Mouse (Mus musculus) layer of hippocampus, postnatal 10 days (tissue): ENCODE data around the gene Maz. TPM values are rescaled to one million over a fixed set of nuclear protein-coding genes. Genes with fewer than 3 reads are reported as not detected.
A peak's percentile ranks its signal among the peaks of the same experiment; 100 is the strongest.

ENCODE experiments used
- DNase-seq, 2 experiments: peaks; one replicate each; pipeline ENCODE4 v3.0.0; 2021; ENCODE audit warnings: low spot score in 2 of 2
- long read RNA-seq: library from polyadenylated mRNA; stranded (forward); transcript quantifications from one replicate; pipeline ENCODE4 v2.0.0, GENCODE M21; 2023
- total RNA-seq, 2 experiments: library from RNA; stranded (reverse); gene quantifications; 2 replicates each; pipeline ENCODE4 v1.2.3; 2021

Maz gene
- 100 to 1,000 TPM; 283 to 292 TPM for total RNA-seq
- long read RNA-seq, transcript Maz-204 (6 exons, 2,282 nt), result minor isoform, 5 of 167 reads
- long read RNA-seq, transcript Maz-203 (6 exons, 2,650 nt), result minor isoform, 8 of 167 reads
- long read RNA-seq, transcript Maz-201 (5 exons, 2,347 nt), result major isoform, 80 of 167 reads
- long read RNA-seq, partial matches to known transcripts, result 20 of 167 reads
- long read RNA-seq, other reads (novel, unspliced or antisense), result 52 of 167 reads

GRCm38 (mm10) chr7:127026984-127027726 is at the start of gene Maz:
TSS of gene Maz (minus strand) at chr7:127027037.
- DNase-seq, result peak; percentile 99

DNA sequence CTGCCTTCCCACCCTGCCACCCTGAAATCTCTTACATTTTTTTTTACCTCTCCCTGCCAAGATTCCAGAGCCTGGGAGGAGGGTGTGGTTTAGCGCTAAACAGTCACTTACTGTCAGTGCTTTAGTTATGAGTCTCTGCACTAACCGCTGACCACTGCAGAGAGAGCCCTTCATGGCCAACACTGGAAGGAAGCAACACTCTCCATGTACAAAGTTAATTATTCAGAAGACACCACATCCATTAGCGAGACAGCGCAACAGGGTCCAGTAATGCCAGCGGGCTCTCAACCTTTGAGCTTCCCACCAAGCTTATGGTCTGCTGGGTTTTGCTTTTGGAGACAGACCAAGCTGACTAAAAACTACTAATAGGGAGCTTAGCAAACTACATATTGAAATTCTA is 49.4 kb upstream of the Maz start:
- DNase-seq, result no peak

GRCm38 (mm10) chr7:127073221-127073620 is 46.4 kb upstream of the Maz start:
- no peak for DNase-seq

- no peak for DNase-seq
These were observed 44.1 kb upstream of the Maz start for GRCm38 (mm10) chr7:127070871-127071413.

- no peak for DNase-seq
These were observed 39.5 kb upstream of the Maz start for GRCm38 (mm10) chr7:127066317-127066716.

- DNase-seq, result no peak
These were observed 38.7 kb upstream of the Maz start for GRCm38 (mm10) chr7:127065538-127065937.

DNA sequence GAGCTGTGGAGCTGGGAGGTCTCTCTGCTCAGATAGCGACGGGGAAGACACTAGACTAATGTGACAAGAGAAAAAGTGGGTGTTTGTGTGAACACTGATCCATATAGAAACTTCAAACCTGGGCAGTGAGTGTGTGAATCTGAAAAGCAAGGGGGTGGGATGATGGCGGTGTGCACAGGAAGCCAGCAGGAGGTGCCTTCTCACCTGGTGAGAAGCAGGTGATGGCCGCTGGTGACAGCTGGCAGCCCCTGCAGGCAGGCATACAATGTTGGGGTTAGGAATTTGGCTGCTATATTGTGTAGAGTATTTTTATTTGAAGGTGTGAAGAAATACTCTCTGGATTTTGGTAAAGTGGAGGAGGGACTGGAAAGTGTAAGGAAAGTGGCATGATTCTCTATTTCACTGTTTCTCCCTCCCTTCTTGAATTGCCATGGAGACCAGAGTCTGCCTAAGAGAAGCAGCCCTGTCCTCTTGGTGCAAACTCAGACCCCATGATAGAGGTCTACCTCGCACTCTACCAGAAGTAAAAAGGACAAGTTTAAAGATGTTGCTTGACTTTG is 28.3 kb upstream of the Maz start:
- no peak for DNase-seq

DNA sequence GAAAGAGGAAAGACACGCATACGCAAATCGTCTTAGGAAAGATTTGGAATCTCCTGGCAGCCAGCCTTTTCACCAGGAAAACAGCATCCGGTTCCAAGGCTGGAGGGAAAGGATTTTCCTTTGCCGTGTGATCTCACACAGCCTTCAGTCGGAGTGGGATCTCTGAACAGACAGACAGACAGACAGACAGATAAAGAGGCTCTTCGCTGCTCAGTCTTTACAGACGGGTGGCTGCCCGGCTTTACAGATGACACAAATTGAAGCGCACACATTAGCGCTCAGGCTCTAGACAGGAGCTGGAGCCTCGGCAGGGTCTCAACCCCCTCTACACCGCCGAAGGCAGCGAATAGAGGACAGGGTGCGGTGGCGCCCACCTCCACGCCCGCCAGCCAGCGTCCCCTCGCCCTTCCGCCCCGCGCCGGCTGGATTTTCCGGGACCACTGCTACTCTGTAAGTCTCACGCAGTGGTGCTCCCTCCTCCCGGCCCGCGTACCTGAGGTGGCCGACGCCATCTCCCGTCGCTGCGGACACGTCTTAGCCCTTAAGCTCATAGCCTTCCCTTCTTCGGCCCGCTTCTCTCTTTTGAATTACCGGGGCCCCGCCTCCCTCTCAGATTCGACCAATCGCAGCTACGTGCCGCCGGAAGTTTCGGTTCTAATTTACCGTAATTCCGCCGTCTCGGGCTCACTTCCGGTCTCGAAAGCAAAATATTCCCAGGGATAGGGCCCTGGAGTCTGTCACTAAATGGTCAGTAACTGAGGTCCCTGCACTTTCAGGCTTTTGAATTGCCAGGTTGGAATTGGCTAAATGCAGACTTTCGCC is 15.2 kb upstream of the Maz start, which contains the start of gene Kif22:
Gene Kif22, minus strand, starts transcription at position 621 of the 822 bp plus-strand sequence.
- peak; percentile 91 to 92 for DNase-seq

DNA sequence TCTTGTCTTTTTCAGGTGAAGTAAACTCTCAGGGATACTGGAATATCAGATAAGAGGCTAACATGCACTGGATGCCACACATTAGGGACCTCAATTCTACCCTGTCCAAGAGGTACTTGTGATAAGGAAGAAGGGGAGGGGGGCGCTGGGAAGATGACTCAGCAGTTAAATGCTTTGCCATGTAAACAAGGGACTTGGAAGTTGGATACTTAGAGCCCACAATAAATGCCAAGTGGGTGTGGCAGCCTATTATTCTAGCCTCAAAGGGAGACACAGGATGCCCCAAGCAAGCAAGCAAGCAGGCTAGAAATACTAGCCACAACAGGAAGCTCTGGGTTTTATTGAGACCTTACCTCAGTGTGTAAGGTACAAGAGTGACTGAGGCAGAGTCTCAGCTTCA is 4.4 kb upstream of the Maz start:
- no peak for DNase-seq

- DNase-seq, result no peak
These were observed 3.3 kb upstream of the Maz start for GRCm38 (mm10) chr7:127030172-127030571.

- DNase-seq, result no peak
These were observed 1.0 kb upstream of the Maz start for GRCm38 (mm10) chr7:127027885-127028284.

DNA sequence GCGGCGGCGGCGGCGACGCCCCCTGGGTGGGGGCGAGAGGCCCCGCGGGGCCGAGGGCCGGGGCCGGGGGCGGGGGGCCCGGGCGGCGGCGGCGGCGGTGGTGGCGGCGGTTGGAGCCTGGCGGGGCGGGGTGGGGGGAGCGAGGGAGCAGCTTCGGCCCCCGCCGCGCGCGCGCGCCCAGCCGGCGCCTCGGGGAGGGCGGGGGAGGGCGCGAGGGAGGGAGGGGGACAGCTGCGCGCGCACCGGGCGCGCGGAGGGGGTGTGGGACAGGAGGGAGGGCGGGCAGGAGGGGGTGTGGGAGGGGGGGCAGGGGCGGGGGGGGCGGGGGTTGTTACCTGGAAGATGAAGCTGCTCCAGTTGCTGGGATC is 237 bp downstream of the Maz start:
- peak in 1 of 2 experiments; percentile 81 for DNase-seq

- DNase-seq, result peak; percentile 63 to 77
These were observed 656 bp downstream of the Maz start for GRCm38 (mm10) chr7:127026161-127026600.

DNA sequence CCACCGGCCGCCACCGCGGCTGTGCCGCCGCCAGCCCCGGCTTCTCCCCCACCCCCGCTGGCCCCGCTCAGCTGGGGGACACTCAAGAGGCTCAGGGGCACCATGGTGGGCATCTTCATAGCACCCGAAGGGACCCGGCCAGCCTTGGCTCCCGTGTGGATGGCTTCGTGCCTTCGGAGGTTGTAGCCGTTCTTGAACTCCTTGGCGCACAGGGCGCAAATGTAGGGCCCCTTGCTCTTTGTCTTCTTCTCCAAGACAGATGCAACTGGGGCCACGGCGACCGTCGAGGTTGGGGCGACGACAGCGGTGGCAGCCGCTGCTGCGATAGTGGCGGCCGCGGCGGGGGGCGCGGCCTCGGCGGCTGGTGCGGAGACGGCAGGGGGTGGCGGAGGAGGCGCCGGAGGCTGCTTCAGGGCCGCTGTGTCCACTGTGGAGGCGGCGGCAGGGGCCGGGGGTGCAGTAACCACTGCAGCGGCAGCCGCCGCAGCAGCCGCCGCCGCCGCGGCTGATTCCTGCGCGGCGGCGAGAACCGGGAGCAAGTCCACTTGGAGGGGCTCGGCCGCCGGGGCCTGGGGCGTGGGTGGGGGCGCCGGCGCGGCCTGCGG is 1.2 kb downstream of the Maz start:
- DNase-seq, result no peak

- DNase-seq, result peak; percentile 77 to 83
These were observed 1.9 kb downstream of the Maz start for GRCm38 (mm10) chr7:127024755-127025555.

DNA sequence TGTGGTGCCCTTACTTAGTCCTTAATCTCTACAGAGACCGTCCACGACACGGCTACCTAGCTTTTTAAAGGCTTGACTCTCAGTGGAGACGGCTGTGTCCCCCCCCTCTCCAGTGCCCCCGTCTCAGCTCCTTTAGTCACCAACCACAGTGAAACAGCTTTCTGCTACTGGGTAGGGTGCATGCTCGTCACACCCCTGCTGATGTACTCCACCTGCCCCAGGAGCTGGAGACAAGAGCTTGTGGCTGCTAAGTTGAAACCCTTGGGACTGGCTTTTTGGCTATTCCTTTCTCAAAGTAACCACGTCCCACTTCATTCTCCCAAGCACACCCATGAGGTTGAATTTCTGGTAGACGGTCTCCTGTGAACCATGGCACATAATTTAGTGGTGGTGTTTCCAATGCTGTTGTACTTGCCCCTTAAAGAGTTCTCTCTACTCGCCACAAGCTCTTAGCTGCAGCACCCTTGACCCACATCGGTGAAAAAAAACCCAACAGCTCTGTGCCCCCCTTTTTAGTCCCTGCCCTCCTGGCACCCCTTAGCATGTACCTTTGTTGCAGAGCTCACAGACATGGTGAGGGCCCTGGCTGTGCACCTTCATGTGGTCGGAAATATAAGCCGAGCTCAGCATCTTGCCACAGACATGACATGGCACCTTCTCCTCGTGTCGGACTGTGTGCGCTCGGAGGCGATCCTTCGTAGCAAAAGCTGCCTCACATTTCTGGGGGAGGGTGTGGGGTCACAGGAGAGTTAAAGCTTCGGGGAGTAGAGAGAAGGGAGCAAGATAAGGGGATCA is 2.7 kb downstream of the Maz start:
- DNase-seq, result no peak

DNA sequence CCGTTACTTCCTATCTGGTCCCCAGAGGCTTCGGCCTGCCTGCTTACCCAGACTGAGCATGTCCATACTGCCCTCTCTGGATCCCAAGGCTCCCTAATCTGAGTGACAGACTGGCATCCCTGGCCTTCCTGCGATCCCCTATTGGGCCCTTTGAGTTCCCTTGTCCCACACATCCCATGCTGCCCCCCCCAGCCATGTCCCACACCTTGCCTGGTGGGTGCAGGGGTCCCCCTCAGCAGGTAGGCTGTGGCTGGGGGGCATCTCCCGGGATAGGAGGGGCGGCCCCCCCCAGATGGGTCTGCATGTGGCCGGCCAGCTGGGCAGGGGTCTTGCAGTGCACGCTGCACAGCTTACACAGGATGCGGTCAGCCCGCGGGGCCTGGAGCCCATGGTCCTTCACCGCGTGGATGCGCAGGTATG is 3.6 kb downstream of the Maz start:
- no peak for DNase-seq

GRCm38 (mm10) chr7:127022528-127023271 is 4.1 kb downstream of the Maz start:
- DNase-seq, result no peak
